Comparison of ENCODE assay signal across 8 mouse cellular contexts in the genomic region with DNA sequence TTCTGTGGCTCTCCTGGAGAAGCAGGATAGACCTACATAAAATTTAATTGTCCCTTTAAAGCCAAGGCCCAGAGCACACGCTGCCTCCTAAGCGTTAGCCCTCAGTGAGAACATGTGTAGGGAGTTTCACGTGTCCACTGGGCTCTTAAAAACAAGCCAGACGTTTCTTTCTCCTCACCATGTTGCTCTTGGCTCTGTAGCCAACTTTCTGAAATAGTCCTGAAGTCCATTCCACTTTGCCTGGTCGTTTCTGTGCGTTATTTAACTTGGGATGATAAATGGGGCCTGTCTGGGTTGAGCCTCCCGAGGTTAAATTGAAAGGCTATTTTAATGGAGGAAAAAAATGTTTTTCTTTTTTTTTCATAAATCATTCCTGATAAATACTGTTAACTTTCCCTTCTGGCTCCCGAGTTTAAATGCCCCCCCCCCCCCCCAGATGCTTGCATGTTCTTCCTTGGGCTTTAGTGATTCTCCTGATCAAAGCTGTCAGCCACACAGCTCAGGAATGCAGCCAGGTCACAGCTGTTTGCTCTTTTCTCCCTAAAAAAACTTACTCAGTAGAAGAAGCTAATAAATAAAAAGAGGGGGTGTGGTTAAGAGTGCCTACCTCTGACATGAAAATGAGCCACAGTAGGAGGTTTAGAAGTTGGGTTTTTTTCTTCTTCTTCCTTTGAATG.
DNase-seq lines count a peak whose midpoint lies in the region; ATAC-seq lines count a peak whose summit lies in the region.

No protein-coding gene starts in this region.

- no peak overlapping the region for H3K4me3 ChIP-seq in hindbrain, embryonic 13.5 days
- H3K4me3 ChIP-seq in limb, embryonic 15.5 days: no peak overlapping the region

- peaks cover 42% of the 10 kb centered on the region for H3K4me1 ChIP-seq in hindbrain, embryonic 13.5 days (replicated peaks)
- H3K4me1 ChIP-seq in limb, embryonic 15.5 days: peaks cover 71% of the 10 kb centered on the region

- no peaks in the 10 kb centered on the region for H3K9me3 ChIP-seq in hindbrain, embryonic 13.5 days
- H3K9me3 ChIP-seq in limb, embryonic 15.5 days: no peaks in the 10 kb centered on the region

- H3K9ac ChIP-seq in hindbrain, embryonic 13.5 days: no peak overlapping the region
- no peak overlapping the region for H3K9ac ChIP-seq in limb, embryonic 15.5 days

- H3K27ac ChIP-seq in hindbrain, embryonic 13.5 days: 0 out of 2 replicates have a peak overlapping the region, but pooled peaks have one; percentile 3
- H3K27ac ChIP-seq in limb, embryonic 15.5 days: peak overlapping the region; percentile 91

- H3K4me2 ChIP-seq in hindbrain, embryonic 13.5 days: no peak overlapping the region
- H3K4me2 ChIP-seq in limb, embryonic 15.5 days: peak overlapping the region; percentile 24

- no peaks in the 10 kb centered on the region for H3K27me3 ChIP-seq in hindbrain, embryonic 13.5 days
- H3K27me3 ChIP-seq in limb, embryonic 15.5 days: no peaks in the 10 kb centered on the region

- H3K36me3 ChIP-seq in hindbrain, embryonic 13.5 days: peaks cover 6% of the 10 kb centered on the region; the same call in 1 of the 2 replicates
- 0 out of 2 replicates have a peak, but pooled peaks cover under 1% of the 10 kb centered on the region for H3K36me3 ChIP-seq in limb, embryonic 15.5 days

- 14% methylated on average over 8 of the region's 8 CpGs for WGBS in hindbrain, embryonic 13.5 days
- WGBS in limb, embryonic 15.5 days: 6% methylated on average over 8 of the region's 8 CpGs

- ATAC-seq in hindbrain, embryonic 13.5 days (ENCODE audit: low FRiP score): no peak
- peak; percentile 74 for ATAC-seq in limb, embryonic 15.5 days (ENCODE audit: insufficient number of reproducible peaks, low FRiP score, low TSS enrichment, low read depth)
- ATAC-seq in erythroblast, adult 5-6 weeks (replicated peaks; ENCODE audit: low FRiP score, poor library complexity, severe bottlenecking): no peak
- no peak for ATAC-seq in monocyte, adult 5-6 weeks (replicated peaks; ENCODE audit: insufficient number of reproducible peaks, low FRiP score, low TSS enrichment, poor library complexity, severe bottlenecking)

- peak; percentile 39 for DNase-seq in MN1 (ENCODE audit: low spot score)
- DNase-seq in embryo, embryonic 11 days: peak; percentile 77
- peak; percentile 15 for DNase-seq in skeletal muscle tissue, adult 2 months (ENCODE audit: low read depth, low spot score)
- no peak for DNase-seq in cerebellum, adult 8-10 months
